Mouse (Mus musculus) MEL (cell line): ENCODE data around the gene Gm42791.

Source experiments
- CTCF ChIP-seq, 3 experiments: IDR thresholded peaks in 2 of 3; conservative IDR thresholded peaks in 1 of 3; 2 replicates each; pipeline ENCODE4 v1.5.1; 2011 to 2012; ENCODE audit warnings: low read length in 3 of 3, low read depth in 2 of 3, mild to moderate bottlenecking in 2 of 3, improper control_type of control experiment in 1 of 3, inconsistent platforms in 1 of 3, mixed read lengths in 1 of 3, moderate library complexity in 1 of 3; ENCODE audit not compliant: control insufficient read depth in 1 of 3, insufficient read depth in 1 of 3, poor library complexity in 1 of 3, severe bottlenecking in 1 of 3
- EP300 ChIP-seq, 2 experiments: IDR thresholded peaks; 2 replicates each; pipeline ENCODE4 v1.6.1; 2011; ENCODE audit warnings: improper control_type of control experiment in 2 of 2, low read length in 2 of 2, low read depth in 1 of 2, mild to moderate bottlenecking in 1 of 2
- GATA1 ChIP-seq: IDR thresholded peaks from 2 replicates; pipeline ENCODE4 v1.6.1; 2011; ENCODE audit warnings: low read depth, low read length, improper control_type of control experiment
- MAFK ChIP-seq: IDR thresholded peaks from 2 replicates; pipeline ENCODE4 v1.6.1; 2011; ENCODE audit warnings: low read depth, mild to moderate bottlenecking, low read length, improper control_type of control experiment, borderline replicate concordance
- MEF2A ChIP-seq: IDR thresholded peaks from 2 replicates; pipeline ENCODE4 v1.6.1; 2014; ENCODE audit warnings: low read depth, mild to moderate bottlenecking, inconsistent platforms, low read length, improper control_type of control experiment; ENCODE audit not compliant: poor library complexity, insufficient replicate concordance, severe bottlenecking; ENCODE audit errors: extremely low read depth
- MYC ChIP-seq: IDR thresholded peaks from 2 replicates; pipeline ENCODE4 v1.6.1; 2011; ENCODE audit warnings: low read depth, mild to moderate bottlenecking, low read length, improper control_type of control experiment, moderate library complexity
- POLR2A ChIP-seq, 2 experiments: IDR thresholded peaks; 2 replicates each; pipeline ENCODE4 v1.6.1; 2011 to 2012; ENCODE audit warnings: low read length in 2 of 2, mild to moderate bottlenecking in 2 of 2, control low read depth in 1 of 2, improper control_type of control experiment in 1 of 2, low read depth in 1 of 2, moderate library complexity in 1 of 2; ENCODE audit not compliant: control insufficient read depth in 1 of 2, insufficient read depth in 1 of 2, poor library complexity in 1 of 2
- UBTF ChIP-seq: IDR thresholded peaks from 2 replicates; pipeline ENCODE4 v1.6.1; 2012; ENCODE audit warnings: low read depth, mild to moderate bottlenecking, inconsistent platforms, low read length, improper control_type of control experiment, moderate library complexity, borderline replicate concordance; ENCODE audit not compliant: insufficient read depth

GRCm38 (mm10) chr5:149006362-149007294 is 11.7 kb upstream of the Gm42791 start:
- peak; percentile 92 to 98 (median 98) for TF ChIP-seq CTCF (IDR thresholded peaks at IDR 0.05 in 2 of 3, conservative IDR thresholded peaks at IDR 0.05 in 1 of 3; ENCODE audit: control insufficient read depth in 1 of 3, insufficient read depth in 1 of 3, low read depth in 2 of 3, low read length in 3 of 3, poor library complexity in 1 of 3, severe bottlenecking in 1 of 3)
- 0 out of 2 replicates have a peak, but pooled peaks have one; percentile 23 for TF ChIP-seq MAFK
- TF ChIP-seq MEF2A, result no peak
- peak; percentile 99 for TF ChIP-seq MYC
- TF ChIP-seq POLR2A (IDR thresholded peaks at IDR 0.05; ENCODE audit: control insufficient read depth in 1 of 2, insufficient read depth in 1 of 2, low read depth in 1 of 2, low read length in 2 of 2, poor library complexity in 1 of 2), result peak; percentile 22 to 76; a peak in 2 of 4 replicates
- TF ChIP-seq EP300 (IDR thresholded peaks at IDR 0.05; ENCODE audit: low read depth in 1 of 2, low read length in 2 of 2), result peak; percentile 41 to 47; a peak in 2 of 4 replicates
- no peak for TF ChIP-seq UBTF
- TF ChIP-seq GATA1, result no peak
